26 mouse cellular contexts compared by ENCODE assay signal in genomic region chr12:42277241-42278032, GRCm38 (mm10).
DNase-seq lines count a peak whose midpoint lies in the region; ATAC-seq and TF ChIP-seq lines count a peak whose summit lies in the region.
"Had no signal": no experiment of that assay in that cellular context is flagged by ENCODE, and none has a peak within 500 bp of the region (broad histone marks: within the 10 kb centered on the region; RNA-seq: fewer than 3 reads in every experiment).

No protein-coding gene starts in this region.

- H3K4me1 ChIP-seq in embryonic facial prominence, embryonic 11.5 days (ENCODE audit: control insufficient read depth, insufficient read depth, low read length): no peaks in the 10 kb centered on the region
- no peaks in the 10 kb centered on the region for H3K4me1 ChIP-seq in embryonic facial prominence, embryonic 10.5 days
- H3K4me1 ChIP-seq in stomach, embryonic 14.5 days (ENCODE audit: control insufficient read depth, insufficient read depth, low read length): no peaks in the 10 kb centered on the region
- no peaks in the 10 kb centered on the region for H3K4me1 ChIP-seq in stomach, postnatal 0 days (replicated peaks; ENCODE audit: control insufficient read depth, insufficient read depth)
- H3K4me1 ChIP-seq in embryonic facial prominence, embryonic 14.5 days (ENCODE audit: control insufficient read depth, insufficient read depth, low read length): no peaks in the 10 kb centered on the region
- H3K4me1 ChIP-seq: embryonic facial prominence, embryonic 12.5 days; embryonic facial prominence, embryonic 15.5 days; forebrain, embryonic 13.5 days; forebrain, embryonic 15.5 days had no signal

- no peak for TF ChIP-seq EP300 in stomach, postnatal 0 days (optimal IDR thresholded peaks at IDR 0.05)

- no peak for ATAC-seq in embryonic facial prominence, embryonic 11.5 days (replicated peaks; ENCODE audit: insufficient number of reproducible peaks, low FRiP score, low TSS enrichment, low read depth)
- ATAC-seq in stomach, embryonic 14.5 days (ENCODE audit: insufficient number of reproducible peaks, insufficient read depth, low FRiP score, low read depth): peak; percentile 53; the same call in 1 of the 2 replicates
- ATAC-seq in stomach, postnatal 0 days (ENCODE audit: low FRiP score, low TSS enrichment): no peak
- no peak; the same call in 1 of the 2 replicates for ATAC-seq in embryonic facial prominence, embryonic 14.5 days (ENCODE audit: low read depth)
- ATAC-seq: CD4-positive, CD25-positive, alpha-beta regulatory T cell, adult 4 months; forebrain, embryonic 13.5 days; forebrain, embryonic 15.5 days; forebrain, postnatal 0 days had no signal

- WGBS in embryonic facial prominence, embryonic 11.5 days: 73% methylated on average over 9 of the region's 9 CpGs
- WGBS in embryonic facial prominence, embryonic 10.5 days: 76% methylated on average over 9 of the region's 9 CpGs
- WGBS in stomach, embryonic 14.5 days: 69% methylated on average over 9 of the region's 9 CpGs
- WGBS in stomach, postnatal 0 days: 71% methylated on average over 9 of the region's 9 CpGs
- WGBS in embryonic facial prominence, embryonic 14.5 days: 63% methylated on average over 9 of the region's 9 CpGs

- no peak overlapping the region for H3K4me3 ChIP-seq in embryonic facial prominence, embryonic 11.5 days (ENCODE audit: low read depth, low read length)
- no peak overlapping the region for H3K4me3 ChIP-seq in embryonic facial prominence, embryonic 10.5 days
- no peak overlapping the region for H3K4me3 ChIP-seq in stomach, embryonic 14.5 days (ENCODE audit: low read depth, low read length)
- no peak overlapping the region for H3K4me3 ChIP-seq in stomach, postnatal 0 days (ENCODE audit: low read depth, low read length)
- no peak overlapping the region for H3K4me3 ChIP-seq in embryonic facial prominence, embryonic 14.5 days (ENCODE audit: low read depth, low read length)
- H3K4me3 ChIP-seq: embryonic facial prominence, embryonic 12.5 days; embryonic facial prominence, embryonic 15.5 days; forebrain, embryonic 13.5 days; forebrain, embryonic 15.5 days had no signal

- no peaks in the 10 kb centered on the region for H3K27me3 ChIP-seq in embryonic facial prominence, embryonic 11.5 days (ENCODE audit: control insufficient read depth, insufficient read depth, low read length)
- no peaks in the 10 kb centered on the region for H3K27me3 ChIP-seq in embryonic facial prominence, embryonic 10.5 days (replicated peaks; ENCODE audit: low read depth, poor library complexity, severe bottlenecking)
- no peaks in the 10 kb centered on the region for H3K27me3 ChIP-seq in stomach, embryonic 14.5 days (ENCODE audit: control insufficient read depth, insufficient read depth, low read length)
- H3K27me3 ChIP-seq in stomach, postnatal 0 days (ENCODE audit: control insufficient read depth, insufficient read depth, low read length): no peaks in the 10 kb centered on the region
- no peaks in the 10 kb centered on the region for H3K27me3 ChIP-seq in embryonic facial prominence, embryonic 14.5 days (replicated peaks; ENCODE audit: control insufficient read depth, insufficient read depth, low read length)
- H3K27me3 ChIP-seq: CH12.LX; embryonic facial prominence, embryonic 12.5 days; embryonic facial prominence, embryonic 15.5 days; forebrain, embryonic 13.5 days; forebrain, embryonic 15.5 days had no signal

- no peak overlapping the region for H3K27ac ChIP-seq in embryonic facial prominence, embryonic 11.5 days (replicated peaks; ENCODE audit: low read depth, low read length)
- no peak overlapping the region for H3K27ac ChIP-seq in embryonic facial prominence, embryonic 10.5 days (replicated peaks)
- H3K27ac ChIP-seq in stomach, embryonic 14.5 days (ENCODE audit: low read length): no peak overlapping the region
- no peak overlapping the region for H3K27ac ChIP-seq in stomach, postnatal 0 days (replicated peaks)
- no peak overlapping the region for H3K27ac ChIP-seq in embryonic facial prominence, embryonic 14.5 days (replicated peaks; ENCODE audit: low read depth, low read length)
- H3K27ac ChIP-seq: embryonic facial prominence, embryonic 12.5 days; embryonic facial prominence, embryonic 15.5 days; forebrain, embryonic 13.5 days; forebrain, embryonic 15.5 days had no signal

- no peaks in the 10 kb centered on the region for H3K9me3 ChIP-seq in embryonic facial prominence, embryonic 11.5 days (replicated peaks; ENCODE audit: control insufficient read depth, low read length)
- H3K9me3 ChIP-seq in embryonic facial prominence, embryonic 10.5 days: no peaks in the 10 kb centered on the region
- no peaks in the 10 kb centered on the region for H3K9me3 ChIP-seq in stomach, embryonic 14.5 days (ENCODE audit: control insufficient read depth, low read depth, low read length)
- no peaks in the 10 kb centered on the region for H3K9me3 ChIP-seq in stomach, postnatal 0 days (ENCODE audit: control insufficient read depth, low read length)
- H3K9me3 ChIP-seq in embryonic facial prominence, embryonic 14.5 days (ENCODE audit: control insufficient read depth, low read length): no peaks in the 10 kb centered on the region
- H3K9me3 ChIP-seq: embryonic facial prominence, embryonic 12.5 days; embryonic facial prominence, embryonic 15.5 days; forebrain, embryonic 13.5 days; forebrain, embryonic 15.5 days; G1E had no signal

- no peak overlapping the region for H3K4me2 ChIP-seq in embryonic facial prominence, embryonic 11.5 days (ENCODE audit: low read depth, low read length)
- H3K4me2 ChIP-seq in stomach, embryonic 14.5 days (replicated peaks; ENCODE audit: low read depth, low read length): no peak overlapping the region
- no peak overlapping the region for H3K4me2 ChIP-seq in stomach, postnatal 0 days (replicated peaks; ENCODE audit: low read depth)
- H3K4me2 ChIP-seq in embryonic facial prominence, embryonic 14.5 days (ENCODE audit: low read depth, low read length): no peak overlapping the region
- H3K4me2 ChIP-seq: embryonic facial prominence, embryonic 12.5 days; embryonic facial prominence, embryonic 15.5 days; forebrain, embryonic 13.5 days; forebrain, embryonic 15.5 days had no signal

- H3K36me3 ChIP-seq in embryonic facial prominence, embryonic 11.5 days (replicated peaks; ENCODE audit: control insufficient read depth, insufficient read depth, low read depth, low read length): no peaks in the 10 kb centered on the region
- no peaks in the 10 kb centered on the region for H3K36me3 ChIP-seq in embryonic facial prominence, embryonic 10.5 days (replicated peaks)
- no peaks in the 10 kb centered on the region for H3K36me3 ChIP-seq in stomach, embryonic 14.5 days (ENCODE audit: control insufficient read depth, insufficient read depth, low read length)
- no peaks in the 10 kb centered on the region for H3K36me3 ChIP-seq in stomach, postnatal 0 days (ENCODE audit: control insufficient read depth, insufficient read depth, low read length)
- H3K36me3 ChIP-seq in embryonic facial prominence, embryonic 14.5 days (ENCODE audit: control insufficient read depth, insufficient read depth, low read length): no peaks in the 10 kb centered on the region
- H3K36me3 ChIP-seq: embryonic facial prominence, embryonic 12.5 days; embryonic facial prominence, embryonic 15.5 days; forebrain, embryonic 15.5 days; G1E had no signal

- no peak overlapping the region for H3K9ac ChIP-seq in embryonic facial prominence, embryonic 11.5 days (replicated peaks; ENCODE audit: low read length)
- H3K9ac ChIP-seq in stomach, embryonic 14.5 days (replicated peaks; ENCODE audit: low read depth, low read length): no peak overlapping the region
- H3K9ac ChIP-seq in stomach, postnatal 0 days (ENCODE audit: low read length): no peak overlapping the region
- no peak overlapping the region for H3K9ac ChIP-seq in embryonic facial prominence, embryonic 14.5 days (ENCODE audit: low read depth, low read length)
- H3K9ac ChIP-seq: embryonic facial prominence, embryonic 12.5 days; embryonic facial prominence, embryonic 15.5 days; forebrain, embryonic 13.5 days; forebrain, embryonic 15.5 days; forebrain, postnatal 0 days had no signal

- no peak for TF ChIP-seq CTCF in stomach, postnatal 0 days (IDR thresholded peaks at IDR 0.05; ENCODE audit: low read depth)

- peak; percentile 36 for DNase-seq in embryonic facial prominence, embryonic 11.5 days (ENCODE audit: low spot score)
- no peak for DNase-seq in embryonic facial prominence, embryonic 10.5 days (ENCODE audit: low spot score)
- DNase-seq in stomach, postnatal 0 days (ENCODE audit: low spot score): no peak
- DNase-seq in embryonic facial prominence, embryonic 14.5 days (ENCODE audit: low spot score): peak; percentile 5
- DNase-seq in thymus, postnatal 4 days: no peak
- DNase-seq in adrenal gland, postnatal 10 days: no peak
- DNase-seq: adrenal gland, adult 2 months; adrenal gland, postnatal 14 days; adrenal gland, postnatal 36 days; B cell, adult 2 months; cerebellum, adult 11 months; cerebellum, adult 18-20 months; cerebellum, adult 8-10 months; cerebellum, adult 9-11 months; cerebellum, postnatal 14 days; cerebellum, postnatal 36 days; embryo, embryonic 11 days; forebrain, postnatal 0 days had no signal

Comparison
In these comparisons a context has a peak if more than half of its experiments do, and no peak if none do; other contexts are left out.
1. DNase-seq: peak in embryonic facial prominence, embryonic 11.5 days (single experiment) and embryonic facial prominence, embryonic 14.5 days (single experiment); none in embryonic facial prominence, embryonic 10.5 days (single experiment), stomach, postnatal 0 days (single experiment), thymus, postnatal 4 days (single experiment) and adrenal gland, postnatal 10 days (single experiment).